Mouse (Mus musculus) left cerebral cortex, adult 8-10 months (tissue): ENCODE data around the gene Ehbp1. TPM values are rescaled to one million over a fixed set of nuclear protein-coding genes. Genes with fewer than 3 reads are reported as not detected.

Experiments
- DNase-seq, 2 experiments: peaks; one replicate each; pipeline ENCODE4 v3.0.0; 2022; ENCODE audit warnings: low spot score in 2 of 2
- total RNA-seq, 4 experiments: library from RNA; stranded (reverse); gene quantifications; 2 replicates each; pipeline ENCODE4 v1.2.4; 2022

The Ehbp1 gene
- total RNA-seq, 4 experiments from 2014 or later = 49.0 to 58.4 (median 53.7) TPM

DNA sequence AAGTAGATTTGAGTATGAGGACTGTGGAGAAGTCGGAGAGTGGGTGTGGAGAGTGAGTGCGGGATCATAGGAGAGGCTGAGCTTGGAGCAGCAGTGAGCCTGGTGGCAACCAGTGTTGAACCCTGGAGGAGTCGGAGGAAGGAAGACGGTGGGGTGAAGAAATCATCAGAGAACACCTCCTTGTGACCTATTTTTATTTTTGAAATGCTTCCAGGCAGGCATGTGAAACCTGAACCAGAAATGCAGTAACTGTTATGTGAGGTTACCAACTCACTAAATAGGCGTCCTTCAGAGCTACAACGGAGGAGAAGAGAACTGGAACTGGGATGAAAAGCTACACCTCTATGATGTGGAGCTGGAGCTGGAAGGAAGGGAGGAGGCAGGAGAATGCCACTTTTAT lies 144.2 kb downstream of the Ehbp1 start:
- DNase-seq = no peak

DNA sequence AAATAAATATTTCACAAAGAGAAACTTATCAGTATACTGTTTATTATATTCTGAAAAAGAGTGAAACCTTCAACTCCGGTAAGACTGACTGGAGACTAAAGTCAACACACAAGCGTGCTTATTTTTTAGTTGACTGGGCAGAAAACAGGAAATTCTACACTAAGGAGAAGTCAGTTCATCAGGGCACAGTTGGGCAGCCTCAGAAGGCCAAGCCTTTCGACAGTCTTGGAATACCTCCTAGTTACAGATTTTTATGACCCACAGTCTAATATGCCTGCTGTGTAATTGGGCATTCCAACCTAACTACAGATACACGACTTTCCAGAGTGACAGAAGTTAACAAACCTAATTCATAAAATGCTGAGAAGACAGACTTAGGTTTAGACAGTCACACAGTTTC lies 145.3 kb downstream of the Ehbp1 start:
- DNase-seq = no peak

DNA sequence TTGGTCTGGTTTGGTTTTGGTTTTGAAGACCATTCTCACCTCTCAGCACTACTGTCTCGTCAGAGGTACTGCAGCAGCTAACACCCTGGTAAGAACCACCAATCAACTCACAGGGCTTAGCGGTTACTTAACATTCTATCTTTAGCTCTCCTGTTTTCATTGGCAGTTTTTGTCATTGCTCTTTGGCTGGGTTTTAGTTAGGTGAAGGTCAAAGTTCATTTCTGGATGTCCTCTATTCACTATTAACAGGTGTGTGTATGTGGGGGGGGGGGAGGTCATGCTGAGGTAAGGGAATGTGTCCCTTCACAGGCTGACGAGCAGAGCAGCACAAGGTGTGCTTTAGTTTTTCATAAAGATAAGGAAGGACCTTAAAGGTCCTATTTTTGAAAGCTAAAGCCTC lies 147.5 kb downstream of the Ehbp1 start:
- DNase-seq = no peak

DNA sequence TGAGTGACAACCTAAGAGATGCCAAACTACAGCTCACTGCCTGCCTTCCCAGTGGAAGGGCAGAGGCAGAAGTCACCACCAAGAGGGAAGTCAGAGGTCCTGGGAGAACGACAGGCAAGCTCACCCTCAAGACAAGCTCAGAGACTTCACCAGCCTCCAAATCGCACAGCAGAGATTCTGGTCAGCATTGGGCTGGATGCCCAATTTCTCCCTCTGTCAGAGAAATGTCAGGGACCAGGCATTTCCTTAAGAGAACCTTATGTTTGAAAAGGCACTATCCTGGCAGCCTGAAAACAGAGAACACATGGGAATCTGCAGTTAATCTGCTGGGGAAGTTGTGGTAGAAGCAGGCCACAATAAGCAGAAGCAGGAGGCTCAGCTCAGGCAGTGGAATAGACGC lies 151.5 kb downstream of the Ehbp1 start:
- DNase-seq = no peak

DNA sequence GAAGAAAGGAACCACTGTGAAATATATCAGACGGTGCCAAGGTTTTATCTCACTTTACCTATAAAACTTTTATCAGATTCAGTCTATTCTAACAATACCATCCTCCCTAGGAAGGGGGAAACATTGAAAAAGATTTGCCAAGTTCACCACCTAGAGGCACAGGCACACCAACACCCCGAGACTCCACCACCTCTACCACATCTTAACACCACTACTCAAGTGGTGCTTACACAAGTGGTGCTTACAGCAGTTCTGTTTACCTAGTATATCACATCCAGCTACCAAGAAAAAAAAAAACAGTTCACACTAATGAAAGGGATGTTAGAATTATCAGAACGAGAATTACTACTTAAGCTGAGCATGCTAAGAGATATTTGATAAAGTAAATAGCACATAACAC lies 152.1 kb downstream of the Ehbp1 start:
- DNase-seq = no peak

DNA sequence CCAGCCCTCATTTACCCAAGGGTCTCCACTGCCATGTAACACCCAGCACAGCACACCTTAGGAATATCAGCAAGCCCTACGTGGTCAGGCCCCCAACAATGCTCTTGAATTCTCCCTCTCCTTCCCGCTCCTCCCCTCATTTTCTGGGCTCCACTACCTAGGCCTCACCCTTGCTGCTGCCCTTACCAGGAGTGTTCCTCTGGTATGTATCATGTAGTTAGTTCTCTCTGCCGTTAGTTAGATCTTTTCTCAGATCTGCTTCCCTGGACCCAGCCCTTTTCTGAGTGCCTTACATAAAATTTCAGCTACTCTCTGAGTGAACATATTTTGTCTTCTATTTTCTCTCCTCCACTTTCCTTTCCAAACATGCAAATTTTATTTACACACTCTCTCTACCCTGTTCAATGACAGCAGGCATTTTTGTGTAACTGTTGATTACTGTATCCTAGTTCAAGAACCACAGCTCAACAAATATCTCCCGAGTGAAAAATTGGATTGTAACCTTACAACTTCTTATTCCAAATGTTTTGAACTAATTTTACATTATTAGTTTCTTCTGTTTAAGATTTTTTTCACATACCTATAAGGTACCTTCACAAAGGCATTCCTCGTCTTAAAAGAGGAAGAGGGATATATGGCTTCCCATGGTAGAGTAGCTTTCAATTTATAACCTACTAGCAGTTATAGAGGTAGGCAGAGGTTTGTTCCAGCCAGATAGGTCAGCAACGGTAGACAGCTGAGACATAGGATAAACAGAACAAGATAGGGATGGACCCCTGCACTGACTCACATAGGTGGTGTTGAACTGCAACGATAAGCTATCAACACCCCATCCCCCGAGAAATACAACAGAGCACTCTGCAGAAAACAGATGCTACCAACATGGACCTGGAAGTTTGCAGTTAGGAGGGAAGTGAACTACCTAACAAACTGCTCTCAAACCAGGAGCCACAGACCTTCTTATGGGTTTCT lies 160.3 kb downstream of the Ehbp1 start:
- no peak for DNase-seq

DNA sequence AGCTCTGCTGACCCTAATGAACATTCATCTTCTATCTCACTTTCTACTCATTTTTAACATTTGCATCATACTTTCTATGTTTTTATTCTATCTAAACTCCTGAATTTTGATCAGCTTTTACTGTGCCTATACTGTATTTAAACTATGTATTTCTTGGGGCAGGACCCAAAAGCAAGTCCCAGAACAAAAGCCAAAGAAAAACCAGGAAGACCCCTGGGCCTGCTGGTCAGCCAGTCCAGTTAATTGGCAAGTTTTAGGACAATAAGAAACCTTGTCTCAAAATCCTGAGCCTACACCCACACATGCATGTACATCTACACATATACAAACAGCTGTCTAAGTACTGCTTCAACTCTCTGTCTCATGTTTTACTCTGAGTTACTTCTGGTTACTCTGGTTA lies 161.9 kb downstream of the Ehbp1 start:
- no peak for DNase-seq

DNA sequence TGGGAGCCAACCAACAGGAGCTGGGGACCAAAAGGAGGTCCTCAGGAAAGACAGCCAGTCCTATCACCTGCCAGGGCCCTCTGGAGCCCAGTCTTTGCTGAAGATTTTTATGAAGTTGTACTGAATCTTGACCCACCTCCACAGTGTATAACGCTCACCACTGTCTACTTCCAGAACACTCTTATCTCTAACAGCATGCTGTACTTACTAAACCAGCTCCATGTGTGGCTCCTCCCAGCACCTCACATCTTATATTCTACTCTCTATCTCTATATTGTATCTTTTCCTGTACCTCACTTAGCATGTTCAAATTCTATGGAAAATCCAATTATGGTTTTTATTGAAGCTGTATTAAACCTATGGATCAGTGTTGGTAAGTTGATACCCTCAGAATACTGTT lies 163.5 kb downstream of the Ehbp1 start:
- DNase-seq = no peak

DNA sequence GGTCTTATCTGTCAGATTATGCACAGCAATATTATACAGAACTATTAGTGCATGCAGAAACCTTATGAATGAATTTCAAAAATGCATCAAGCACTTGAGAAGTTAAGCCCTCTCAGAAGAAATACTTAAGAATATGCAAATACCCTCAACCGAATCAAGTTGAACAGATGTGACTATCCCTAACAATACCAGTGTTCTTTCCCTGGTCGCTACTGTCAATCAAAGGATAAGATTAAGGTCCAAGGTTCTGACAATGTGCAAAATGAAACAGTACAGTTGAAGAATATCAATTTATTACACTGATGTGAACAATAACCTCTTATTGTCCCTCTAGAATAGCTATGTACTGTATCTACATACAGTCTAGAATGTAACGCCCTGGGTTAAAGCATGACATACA lies 167.8 kb downstream of the Ehbp1 start:
- no peak for DNase-seq

DNA sequence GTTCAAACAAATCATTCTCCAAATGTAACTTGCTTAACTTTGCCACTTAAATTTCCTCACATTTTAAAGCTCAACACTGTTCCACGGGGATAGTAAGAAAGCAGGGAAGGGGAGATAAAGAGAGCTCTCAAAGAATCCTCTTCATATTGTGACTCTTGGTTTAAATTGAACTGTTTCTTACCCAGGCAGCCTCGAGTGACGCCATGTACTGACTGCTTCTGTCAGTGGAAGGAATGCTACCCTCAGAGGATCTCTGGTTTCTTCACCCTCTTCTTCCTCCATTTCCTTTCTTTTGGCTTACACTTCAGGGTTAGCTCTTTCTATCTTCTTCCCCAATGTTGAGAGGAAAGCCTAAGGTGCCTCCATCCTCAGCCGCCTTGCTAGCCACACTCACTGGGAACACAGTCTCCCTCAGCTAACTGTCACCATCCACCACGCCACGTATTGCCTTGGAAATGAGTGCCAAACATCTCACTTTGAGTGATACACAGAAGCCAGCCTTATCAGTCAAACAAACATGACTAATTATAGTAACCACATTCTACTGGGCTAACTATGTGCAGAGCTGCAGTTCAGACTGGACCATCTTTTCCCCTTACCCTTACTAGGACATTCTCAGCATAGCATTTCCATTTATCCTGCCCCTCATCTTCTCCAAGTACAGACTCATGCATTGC lies 171.0 kb downstream of the Ehbp1 start:
- DNase-seq = no peak

DNA sequence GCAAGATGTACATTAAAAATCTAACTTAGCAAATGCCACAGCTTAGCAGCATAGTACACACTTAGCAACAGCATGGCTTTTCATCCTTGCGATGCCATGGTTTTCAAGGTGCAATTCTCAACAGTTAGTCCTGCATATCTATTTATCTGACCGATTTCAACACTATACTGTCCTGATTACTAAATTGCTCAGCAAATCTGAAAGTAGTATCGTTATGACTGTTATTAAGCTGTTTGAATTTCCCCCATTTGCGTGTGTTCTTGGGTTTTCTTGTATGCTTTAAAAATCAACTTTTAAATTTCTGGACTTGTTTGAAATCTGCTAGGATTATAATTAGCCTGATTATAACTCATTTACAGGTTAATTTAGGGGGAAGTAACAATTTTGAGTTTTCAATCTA lies 184.2 kb downstream of the Ehbp1 start:
- DNase-seq = no peak

DNA sequence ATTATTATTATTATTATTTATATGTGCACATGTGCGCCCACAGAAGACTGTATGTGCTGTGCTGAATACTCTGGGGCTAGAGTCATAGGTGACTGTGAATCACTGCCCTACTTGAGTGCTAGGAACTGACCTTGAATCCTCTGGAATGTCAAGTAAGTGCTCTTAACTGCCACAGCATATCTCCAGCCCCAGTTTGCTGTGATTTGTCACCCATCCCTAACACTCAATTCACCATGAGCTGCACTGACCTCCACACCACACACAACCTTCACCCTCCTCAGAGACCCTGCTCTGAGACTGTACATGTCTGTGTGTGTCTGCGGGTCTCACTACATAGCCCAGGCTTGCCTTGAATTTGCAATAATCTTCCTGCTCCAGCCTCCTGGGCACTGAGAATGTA lies 185.9 kb downstream of the Ehbp1 start:
- no peak for DNase-seq

DNA sequence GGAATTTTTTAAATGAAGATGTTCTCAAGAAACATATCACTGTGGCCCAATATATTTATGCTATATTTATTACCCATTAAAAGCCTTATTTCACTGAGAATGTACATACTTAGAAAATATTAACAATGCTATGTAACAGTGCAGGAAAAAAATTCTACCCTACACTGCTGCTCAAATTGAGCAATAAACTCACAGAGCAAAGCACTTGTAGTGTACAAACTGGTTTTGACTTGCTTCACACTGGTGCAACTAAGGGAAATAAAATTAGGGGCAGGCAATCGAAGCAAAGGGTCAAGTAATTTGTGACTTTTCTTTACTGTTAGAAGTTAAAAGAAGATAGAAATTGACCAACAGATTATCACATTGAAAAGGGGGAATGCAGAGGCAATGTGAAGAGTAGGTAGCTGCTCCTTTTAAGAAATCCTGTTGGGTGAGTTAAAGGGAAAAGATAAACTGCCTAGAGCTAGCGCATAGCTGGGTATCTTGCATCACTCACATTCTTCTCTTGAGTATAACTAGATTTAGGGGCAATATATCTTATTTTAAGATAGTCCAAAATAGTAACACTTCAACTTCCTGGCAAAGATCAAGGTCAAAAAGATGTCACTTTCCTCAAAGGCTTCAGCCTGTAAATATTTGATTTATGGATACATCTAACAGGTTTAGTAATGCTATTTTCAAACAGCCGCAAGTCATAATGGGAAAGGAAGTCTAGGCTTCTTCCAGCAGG lies 186.6 kb downstream of the Ehbp1 start:
- no peak for DNase-seq

DNA sequence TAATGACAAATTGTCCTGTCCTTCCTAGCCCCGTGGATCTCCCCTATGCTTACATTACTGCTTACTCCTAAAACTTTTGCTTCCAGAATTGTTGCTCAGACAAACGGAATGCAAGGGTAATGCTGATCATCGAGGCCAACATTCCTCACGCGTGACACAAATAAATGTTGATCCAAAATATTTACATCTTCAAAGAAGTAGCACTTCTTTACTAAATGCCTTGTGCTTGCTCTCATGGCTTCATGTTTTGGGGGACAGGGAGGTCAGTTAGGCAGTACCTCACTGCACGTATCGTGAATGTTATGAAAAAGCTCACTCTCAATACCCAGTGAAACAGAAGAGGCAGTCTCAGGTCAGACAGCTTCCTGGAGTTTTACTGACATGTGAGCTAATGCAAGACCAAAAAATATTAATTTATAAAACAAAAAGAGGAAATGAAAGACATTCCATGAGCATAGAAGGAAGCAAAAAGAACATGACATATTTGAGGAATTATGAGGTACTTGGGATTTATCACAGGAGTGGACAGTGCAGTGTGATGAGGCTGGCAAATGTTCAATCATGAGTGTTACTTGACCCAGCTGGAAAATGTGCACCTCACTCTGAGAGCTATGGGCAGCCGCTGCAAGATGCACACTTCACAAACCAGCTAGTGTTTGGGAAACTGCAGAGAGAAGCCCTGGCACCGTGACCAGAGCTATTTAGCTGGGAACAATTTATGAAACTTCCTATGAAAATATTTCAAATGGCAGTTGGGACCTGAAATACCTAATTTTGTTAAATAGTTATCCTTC lies 187.4 kb downstream of the Ehbp1 start:
- no peak for DNase-seq

DNA sequence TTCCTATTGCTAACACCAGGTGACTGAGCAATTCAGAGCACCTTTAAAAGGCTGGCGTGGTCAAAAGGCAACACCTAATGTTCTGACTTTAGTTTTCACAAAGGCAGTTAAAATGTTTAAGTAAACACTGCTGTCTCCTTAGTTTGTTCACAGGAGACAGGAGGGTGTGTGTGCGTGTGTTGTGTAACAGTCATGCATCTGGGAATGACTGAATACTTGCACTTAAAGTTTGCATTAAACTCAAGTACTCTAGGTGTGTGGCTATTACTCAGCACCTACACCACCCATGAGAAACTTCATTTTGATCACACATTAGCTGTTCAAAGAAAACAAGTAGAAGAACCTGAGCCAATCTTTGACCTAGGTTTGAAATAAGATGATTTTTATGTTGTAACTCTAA lies 201.4 kb downstream of the Ehbp1 start:
- DNase-seq = no peak

DNA sequence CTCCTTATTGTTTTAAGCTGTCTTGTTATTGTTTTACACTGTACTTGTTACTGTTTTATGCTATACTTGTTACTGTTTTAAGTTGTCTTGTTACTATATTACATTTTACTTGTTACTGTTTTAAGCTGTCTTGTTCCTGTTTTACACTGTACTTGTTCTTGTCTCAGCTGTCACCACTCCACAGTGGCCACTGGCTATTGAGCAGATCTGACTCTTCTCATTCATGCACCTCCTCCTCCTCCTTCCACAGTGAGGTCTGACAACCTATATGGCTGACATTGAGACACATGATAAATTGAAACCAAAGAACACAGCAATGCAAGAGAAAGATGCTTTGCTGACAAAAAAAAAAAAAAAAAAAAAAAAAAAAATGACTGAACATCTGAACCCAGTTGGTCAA lies 203.6 kb downstream of the Ehbp1 start:
- DNase-seq = no peak

DNA sequence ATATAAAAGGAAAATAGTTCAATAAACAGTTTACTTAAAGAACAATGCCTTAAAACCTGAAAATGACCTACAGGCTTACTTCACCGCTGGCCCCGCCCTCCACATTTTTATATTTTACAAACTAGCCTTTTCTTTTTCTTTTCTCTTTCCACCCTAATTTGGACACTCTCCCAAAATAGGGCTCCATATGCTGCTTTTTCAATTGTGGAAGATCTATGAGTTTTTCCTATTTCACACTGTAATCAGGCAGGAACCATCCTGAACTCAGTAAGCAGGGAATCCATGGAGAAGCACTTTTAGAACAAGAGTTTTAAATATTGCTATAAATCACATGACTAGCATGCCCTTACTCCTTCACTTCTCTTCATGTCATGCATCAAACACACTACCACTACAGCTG lies 216.9 kb downstream of the Ehbp1 start:
- no peak for DNase-seq

DNA sequence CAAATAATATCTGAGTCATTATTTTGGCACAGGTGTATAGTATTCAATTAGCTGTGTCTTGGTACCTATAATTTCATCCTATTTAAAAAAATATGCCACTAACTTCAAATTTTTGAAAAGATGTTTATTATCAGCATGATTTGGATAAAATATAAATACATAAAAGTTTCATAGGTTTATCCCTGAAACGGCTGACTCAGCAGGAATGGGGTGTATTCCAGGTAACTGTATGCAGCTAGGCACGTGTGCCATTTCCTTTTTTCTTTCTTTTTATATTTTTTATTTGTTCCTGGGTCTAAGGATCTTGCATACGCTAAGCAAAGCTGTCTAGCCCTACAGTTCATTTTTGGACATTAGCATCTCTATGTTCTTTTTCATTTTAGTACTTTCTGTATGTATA lies 223.2 kb downstream of the Ehbp1 start:
- DNase-seq = no peak

DNA sequence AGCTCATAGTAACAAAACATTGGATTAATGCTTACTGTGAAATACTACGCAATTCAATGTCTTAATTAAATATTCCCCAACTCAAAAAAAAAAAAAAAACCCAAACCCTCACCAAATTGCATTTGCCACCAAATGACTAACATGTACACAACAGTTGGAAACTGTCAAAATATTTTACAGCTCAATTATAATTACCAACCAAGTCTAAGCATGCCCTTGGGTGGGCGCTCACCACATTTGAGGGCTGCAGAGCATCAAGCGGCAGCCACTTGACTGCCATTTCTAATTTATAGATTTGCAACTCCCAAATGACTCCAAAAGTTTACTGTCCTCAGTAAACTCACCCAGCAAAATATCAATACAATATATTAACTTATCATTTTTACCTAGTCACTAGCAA lies 229.9 kb downstream of the Ehbp1 start:
- DNase-seq = no peak

DNA sequence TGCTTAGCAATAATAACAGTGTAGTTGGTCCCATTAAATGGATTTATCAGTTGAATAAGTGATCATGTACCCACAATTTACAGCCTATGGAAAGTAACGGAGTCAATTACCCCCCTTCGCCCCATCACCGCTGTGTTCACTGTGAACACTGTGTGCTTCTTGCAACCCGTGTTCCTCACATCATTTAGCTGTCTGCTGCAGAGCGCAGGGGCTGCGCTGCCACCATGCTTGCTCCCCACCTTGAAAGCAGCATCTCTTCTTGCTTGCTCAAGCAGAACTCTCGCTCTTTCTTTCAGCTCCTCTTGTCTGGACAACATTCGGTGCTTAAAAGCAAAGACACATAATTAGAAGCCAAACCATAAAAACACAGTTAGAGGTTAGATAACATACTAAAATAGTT lies 252.7 kb downstream of the Ehbp1 start:
- no peak for DNase-seq

DNA sequence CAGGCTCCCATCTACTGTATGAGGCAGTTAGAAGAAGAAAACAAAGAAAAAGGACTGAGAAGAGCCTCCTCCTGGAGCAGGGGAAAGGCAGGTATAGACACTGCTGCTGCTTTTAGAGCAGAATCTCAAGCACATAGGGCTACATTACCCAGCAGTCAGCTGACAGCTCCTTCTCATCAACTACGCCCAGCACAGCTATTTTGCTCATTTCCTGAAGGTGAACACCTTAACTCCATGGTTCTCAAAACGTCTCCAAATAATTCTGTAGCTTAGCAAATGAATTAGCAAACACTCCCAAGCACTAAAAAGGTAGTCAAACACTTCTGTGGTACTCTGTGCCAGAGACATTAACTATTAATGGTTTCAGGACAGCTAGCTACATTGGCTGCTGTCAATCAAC lies 278.7 kb downstream of the Ehbp1 start:
- no peak for DNase-seq
